Mouse (Mus musculus): ENCODE measurements around the gene Plekho2.

- TF ChIP-seq POLR2A (IDR thresholded peaks at IDR 0.05; ENCODE audit: low read depth, low read length) (no peak), CTCF (IDR thresholded peaks at IDR 0.05; ENCODE audit: extremely low read depth, insufficient read depth, insufficient read length, insufficient replicate concordance) (no peak)
Observed at GRCm38 (mm10) chr9:65587573-65588358, 7.9 kb upstream of the Plekho2 start.

All from spleen, adult 2 months (tissue).